Mouse (Mus musculus) limb, embryonic 14.5 days (tissue): ENCODE data around the gene Gm4871. TPM values are rescaled to one million over a fixed set of nuclear protein-coding genes. Genes with fewer than 3 reads are reported as not detected.
"Not testable (repeated sequence)": the region's sequence is repeated elsewhere in the genome, so short reads cannot be mapped to it uniquely, and the experiment has no call there.

Source experiments
- ATAC-seq: fragments of 200-750 bp; cut with Nextera tagmentation; 2 replicates; pipeline ENCODE4 v1.8.0; 2017; ENCODE audit warnings: low read depth, moderate number of reproducible peaks, moderate TSS enrichment; ENCODE audit not compliant: low FRiP score
- DNase-seq: peaks from one replicate; pipeline ENCODE4 v3.0.0-alpha.2; 2015; ENCODE audit warnings: low spot score
- H3K27ac ChIP-seq: fragments of 300-500 bp; sonication (generic); replicated peaks from 2 replicates; pipeline ENCODE4 v1.5.1; 2014; ENCODE audit warnings: low read depth, mild to moderate bottlenecking, low read length, moderate library complexity, mixed read lengths
- H3K27me3 ChIP-seq: fragments of 300-500 bp; sonication (generic); 2 replicates; pipeline ENCODE4 v1.6.1; 2014; ENCODE audit warnings: low read length, mixed read lengths; ENCODE audit not compliant: control insufficient read depth, insufficient read depth
- H3K36me3 ChIP-seq: fragments of 300-500 bp; sonication (generic); 2 replicates; pipeline ENCODE4 v1.6.1; 2014; ENCODE audit warnings: mild to moderate bottlenecking, low read length, moderate library complexity, mixed read lengths; ENCODE audit not compliant: control insufficient read depth, insufficient read depth
- H3K4me1 ChIP-seq: fragments of 300-500 bp; sonication (generic); 2 replicates; pipeline ENCODE4 v1.6.1; 2014; ENCODE audit warnings: antibody characterized with exemption, low read length, mixed read lengths; ENCODE audit not compliant: control insufficient read depth, insufficient read depth
- H3K4me2 ChIP-seq: fragments of 300-500 bp; sonication (generic); replicated peaks from 2 replicates; pipeline ENCODE4 v1.6.1; 2014; ENCODE audit warnings: low read depth, mild to moderate bottlenecking, low read length, moderate library complexity; ENCODE audit not compliant: severe bottlenecking
- H3K4me3 ChIP-seq: fragments of 300-500 bp; sonication (generic); replicated peaks from 2 replicates; pipeline ENCODE4 v1.5.1; 2014; ENCODE audit warnings: low read length
- H3K9ac ChIP-seq: fragments of 300-500 bp; sonication (generic); 2 replicates; pipeline ENCODE4 v1.6.1; 2014; ENCODE audit warnings: mild to moderate bottlenecking, low read depth, low read length, moderate library complexity; ENCODE audit not compliant: severe bottlenecking
- H3K9me3 ChIP-seq: fragments of 300-500 bp; sonication (generic); 2 replicates; pipeline ENCODE4 v1.6.1; 2016; ENCODE audit warnings: low read length; ENCODE audit not compliant: control insufficient read depth
- POLR2A ChIP-seq: fragments of 200-500 bp; IDR thresholded peaks from 2 replicates; pipeline ENCODE4 v1.8.0; 2012; ENCODE audit warnings: inconsistent platforms, mild to moderate bottlenecking, moderate library complexity, borderline replicate concordance; ENCODE audit not compliant: insufficient read depth, insufficient read length; ENCODE audit errors: extremely low read depth
- WGBS: fragments of 180-500 bp; shearing (Covaris S2); extraction: QIAGEN DNeasy Blood & Tissue Kit; methylation state at CpG from one replicate; pipeline ENCODE4 v1.1.7; 2014; 5-methylcytosine and 5-hydroxymethylcytosine counted together
- polyA plus RNA-seq, 2 experiments: library from polyadenylated mRNA; depleted of rRNA in 1 of 2; stranded (reverse) in 1 of 2; unstranded in 1 of 2; fragments of >200 nt; fragmentation: Nextera tagmentation in 1 of 2; extraction: Ambion mirVana in 1 of 2; gene quantifications; 2 replicates each; pipeline versions ENCODE4 v1.2.1 to v1.2.3; 2012 to 2014

Gm4871 gene
- polyA plus RNA-seq, 2 experiments: not detected

DNA sequence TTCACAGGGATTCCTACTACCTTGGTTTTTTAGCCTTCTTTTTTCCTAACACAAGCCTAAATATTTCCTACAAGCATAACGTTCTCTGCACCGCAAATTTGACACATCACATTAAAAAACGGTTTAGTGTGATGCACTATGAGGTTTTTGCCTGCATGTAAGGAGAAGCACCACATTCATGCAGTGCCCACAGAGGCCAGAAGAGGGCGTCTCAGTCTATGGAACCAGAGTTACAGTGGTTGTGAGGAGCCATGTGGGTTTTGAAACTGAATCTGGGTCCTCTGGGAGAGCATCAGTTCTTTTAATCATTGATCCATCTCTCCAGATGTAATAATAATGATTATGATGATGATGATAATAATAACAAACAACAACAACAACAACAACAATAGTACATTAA lies 9.1 kb upstream of the Gm4871 start:
- H3K4me3 ChIP-seq: no peak overlapping the region
- peak; percentile 22 for DNase-seq
- TF ChIP-seq POLR2A: no peak
- no peaks in the 10 kb centered on the region for H3K36me3 ChIP-seq
- H3K27ac ChIP-seq: no peak overlapping the region
- H3K4me1 ChIP-seq: no peaks in the 10 kb centered on the region
- H3K4me2 ChIP-seq: no peak overlapping the region
- no peaks in the 10 kb centered on the region for H3K27me3 ChIP-seq
- H3K9me3 ChIP-seq: no peaks in the 10 kb centered on the region
- no peak for ATAC-seq
- 39% methylated on average over 4 of the region's 4 CpGs for WGBS
- H3K9ac ChIP-seq: no peak overlapping the region

DNA sequence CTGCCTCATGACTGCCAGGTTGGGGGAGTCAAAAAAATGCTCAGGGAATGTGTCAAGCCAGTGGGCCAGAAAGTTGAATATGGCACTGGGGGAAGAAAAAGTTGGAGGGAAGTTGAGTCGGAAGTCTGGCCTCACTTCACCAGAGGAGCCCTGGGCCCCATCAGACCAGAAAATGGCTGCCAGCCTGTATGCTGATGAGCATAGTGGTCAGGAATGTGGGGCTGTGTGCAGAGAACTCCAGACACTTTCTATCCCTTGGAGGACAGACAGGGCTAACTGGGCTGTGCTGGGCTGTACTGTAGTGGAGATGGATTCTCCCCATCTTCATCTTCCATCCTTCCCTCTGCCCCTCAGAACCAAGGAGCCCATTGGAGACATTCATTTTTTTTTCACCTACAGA lies 2.1 kb downstream of the Gm4871 start:
- not testable (repeated sequence) for H3K27me3 ChIP-seq, H3K9me3 ChIP-seq, H3K4me3 ChIP-seq, H3K9ac ChIP-seq, H3K27ac ChIP-seq, H3K4me2 ChIP-seq, DNase-seq, H3K4me1 ChIP-seq, H3K36me3 ChIP-seq, ATAC-seq
- 86% methylated on average over 1 of the region's 1 CpGs for WGBS

DNA sequence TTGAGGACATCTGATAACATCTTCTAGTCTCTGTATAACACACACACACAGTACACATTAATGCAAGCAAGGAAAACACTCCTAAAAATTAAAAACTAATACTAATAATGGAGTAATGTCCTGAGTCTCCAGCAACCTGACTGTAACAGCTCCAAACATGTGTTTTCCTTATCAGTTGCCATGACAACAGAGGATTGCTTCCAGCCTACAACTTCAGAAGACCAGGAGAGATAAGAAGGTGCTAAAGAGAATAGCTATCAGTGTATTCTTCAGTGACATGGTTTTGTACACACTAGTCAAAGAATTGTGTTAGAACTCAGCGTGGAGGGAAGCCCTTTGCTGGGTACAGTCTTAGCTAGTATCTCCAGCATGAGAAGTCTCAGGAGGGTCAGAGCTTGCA lies 11.8 kb downstream of the Gm4871 start:
- ATAC-seq: not testable (repeated sequence)
- WGBS: 63% methylated on average over 1 of the region's 1 CpGs

DNA sequence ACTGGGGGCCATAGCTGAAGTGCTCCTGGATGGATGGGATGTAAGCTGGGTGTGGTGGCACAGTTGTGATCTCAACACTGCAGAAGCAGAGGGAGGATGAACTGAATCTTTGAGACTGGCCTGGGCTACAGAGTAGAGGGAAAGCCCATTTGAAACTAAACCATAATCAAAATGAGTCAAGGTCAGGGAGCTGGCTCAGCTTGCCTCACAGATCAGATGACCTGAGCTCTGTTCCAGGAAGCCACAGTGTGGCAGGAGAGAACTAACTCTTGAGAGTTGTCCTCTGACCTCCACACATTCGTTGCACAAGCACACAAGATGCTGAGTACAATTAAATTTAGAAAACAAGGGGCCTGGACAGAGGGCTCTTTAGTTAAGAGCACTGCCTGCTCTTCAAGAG lies 12.3 kb downstream of the Gm4871 start:
- 38% methylated on average over 1 of the region's 1 CpGs for WGBS
- H3K9me3 ChIP-seq, H3K27ac ChIP-seq, H3K27me3 ChIP-seq, DNase-seq, H3K36me3 ChIP-seq, ATAC-seq, H3K4me2 ChIP-seq, H3K4me1 ChIP-seq, H3K4me3 ChIP-seq, H3K9ac ChIP-seq: not testable (repeated sequence)

More for the DNA sequence above, 11.8 kb downstream of the Gm4871 start:
- not testable (repeated sequence) for H3K4me3 ChIP-seq, H3K27me3 ChIP-seq, H3K4me2 ChIP-seq, H3K27ac ChIP-seq, H3K4me1 ChIP-seq, H3K36me3 ChIP-seq, H3K9me3 ChIP-seq, DNase-seq, H3K9ac ChIP-seq

DNA sequence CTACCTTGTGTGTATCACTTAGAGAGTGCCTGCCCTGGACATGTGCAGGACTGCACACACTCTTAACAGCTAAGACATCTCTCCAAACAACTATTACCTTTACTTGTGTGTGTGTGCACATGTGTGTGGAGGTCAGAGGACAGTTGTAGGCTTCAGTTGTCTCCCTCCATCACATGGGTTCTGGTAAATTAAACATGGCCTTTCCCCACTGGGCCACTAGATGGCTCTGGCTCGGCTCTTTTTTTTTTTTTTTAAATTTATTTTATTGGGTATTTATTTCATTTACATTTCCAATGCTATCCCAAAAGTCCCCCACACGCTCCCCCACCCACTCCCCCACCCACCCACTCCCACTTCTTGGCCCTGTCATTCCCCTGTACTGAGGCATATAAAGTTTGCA lies 15.8 kb downstream of the Gm4871 start:
- H3K27me3 ChIP-seq, H3K36me3 ChIP-seq: not testable (repeated sequence)

DNA sequence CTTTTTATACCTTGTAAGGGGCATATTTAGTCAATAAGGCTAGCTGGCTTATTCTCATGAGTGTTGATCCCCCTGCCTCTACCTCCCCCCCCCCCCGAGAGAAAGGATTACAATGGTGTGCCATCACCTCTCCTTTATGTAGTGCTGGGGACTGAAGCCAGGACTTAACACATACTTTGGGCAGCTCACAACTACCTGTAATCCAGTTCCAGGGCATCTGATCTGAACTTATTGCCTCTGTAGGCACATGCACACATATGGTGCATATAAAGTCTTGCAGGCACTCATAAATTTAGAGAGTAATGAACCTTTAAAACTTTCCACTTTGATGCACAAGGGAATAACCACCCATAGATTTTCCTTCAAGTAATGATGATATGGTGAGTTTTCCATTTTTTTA lies 18.3 kb downstream of the Gm4871 start:
- H3K27me3 ChIP-seq: no peaks in the 10 kb centered on the region
- TF ChIP-seq POLR2A: no peak
- DNase-seq (no peak), ATAC-seq (no peak)
- no peaks in the 10 kb centered on the region for H3K9me3 ChIP-seq
- H3K4me1 ChIP-seq: no peaks in the 10 kb centered on the region
- H3K36me3 ChIP-seq: no peaks in the 10 kb centered on the region
- no peak overlapping the region for H3K27ac ChIP-seq
- H3K9ac ChIP-seq: no peak overlapping the region
- no peak overlapping the region for H3K4me3 ChIP-seq
- 8% methylated on average over 1 of the region's 1 CpGs for WGBS
- no peak overlapping the region for H3K4me2 ChIP-seq

More for the DNA sequence above, 15.8 kb downstream of the Gm4871 start:
- DNase-seq, H3K9ac ChIP-seq, ATAC-seq, H3K4me3 ChIP-seq, H3K9me3 ChIP-seq, H3K4me2 ChIP-seq, H3K4me1 ChIP-seq, H3K27ac ChIP-seq: not testable (repeated sequence)
- 50% methylated on average over 2 of the region's 2 CpGs for WGBS
